Mouse (Mus musculus): ENCODE data around the gene Tnfrsf8. TPM values are rescaled to one million over a fixed set of nuclear protein-coding genes. Genes with fewer than 3 reads are reported as not detected.

Gene Tnfrsf8
- total and polyA plus RNA-seq, 3 experiments = 12.7 to 31.0 (median 24.7) TPM

DNA sequence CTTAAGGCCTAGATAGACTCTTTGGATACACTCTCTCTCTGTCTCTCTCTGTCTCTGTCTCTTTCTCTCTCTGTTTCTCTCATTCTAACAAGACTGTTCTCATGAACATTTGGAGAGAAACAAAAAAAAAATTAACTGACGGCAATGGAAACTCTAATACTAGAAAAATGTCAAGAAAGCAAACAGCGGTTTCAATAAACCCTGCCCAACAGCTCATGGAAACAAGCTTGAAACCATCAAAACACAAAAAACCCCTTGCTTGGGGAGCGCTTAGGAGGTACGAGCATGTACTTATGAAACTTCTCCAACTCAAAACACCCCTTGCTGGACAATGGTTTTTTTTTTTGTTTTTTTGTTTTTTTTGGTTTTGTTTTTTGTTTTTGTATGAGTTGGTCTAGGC is 30.3 kb downstream of the Tnfrsf8 start:
- TF ChIP-seq ZNF384 (IDR thresholded peaks at IDR 0.05; ENCODE audit: low read depth, low read length) = peak; percentile 57
- TF ChIP-seq POLR2A (IDR thresholded peaks at IDR 0.05; ENCODE audit: low read depth, low read length) = no peak
- TF ChIP-seq MYC (IDR thresholded peaks at IDR 0.05; ENCODE audit: low read depth, low read length) = no peak
- no peak for TF ChIP-seq NRF1 (IDR thresholded peaks at IDR 0.05; ENCODE audit: low read depth, low read length)
- TF ChIP-seq HCFC1 (IDR thresholded peaks at IDR 0.05; ENCODE audit: low read depth, low read length) = no peak
- Histone ChIP-seq H3K27ac (ENCODE audit: insufficient read depth, low read depth) (no peak overlapping the region), H3K4me2 (ENCODE audit: insufficient read depth, low read depth, poor library complexity, severe bottlenecking) (no peak overlapping the region), H3K27me3 (replicated peaks) (no peaks in the 10 kb centered on the region), H3K4me3 (replicated peaks in 1 of 3; ENCODE audit: low read depth in 2 of 3, low read length in 2 of 3, poor library complexity in 1 of 3) (no peak overlapping the region), H3K9me3 (replicated peaks; ENCODE audit: low read length) (peaks cover 3% of the 10 kb centered on the region), H3K36me3 (replicated peaks in 1 of 2; ENCODE audit: control insufficient read depth in 1 of 2, insufficient read depth in 1 of 2, low read length in 1 of 2) (peaks cover 18 to 48% of the 10 kb centered on the region in 2 experiments), H3K9ac (ENCODE audit: insufficient read depth, low read depth) (no peak overlapping the region), H3K79me2 (replicated peaks; ENCODE audit: control insufficient read depth, extremely low read depth, insufficient read depth, poor library complexity, severe bottlenecking) (no peaks in the 10 kb centered on the region), H3K4me1 (ENCODE audit: control insufficient read depth in 1 of 2, insufficient read depth in 2 of 2) (peaks cover 10 to 11% of the 10 kb centered on the region in 2 experiments)
- dilution Hi-C loops (cut with MboI; ENCODE audit: extremely low pct_ligation_motif_present, extremely low pct_unique_long_range_greater_than_20kb, low sequenced_read_pairs) = no loop called here
- DNase-seq (ENCODE audit: extremely low read depth) = no peak
- in situ Hi-C loops (cut with MboI; ENCODE audit: low pct_ligation_motif_present, low pct_unique_long_range_greater_than_20kb, low sequenced_read_pairs) = loop anchor here (5.0 to 25.0 kb wide), 2 partner anchors 67 to 397 kb away; partner anchors contain the start of gene Dhrs3

DNA sequence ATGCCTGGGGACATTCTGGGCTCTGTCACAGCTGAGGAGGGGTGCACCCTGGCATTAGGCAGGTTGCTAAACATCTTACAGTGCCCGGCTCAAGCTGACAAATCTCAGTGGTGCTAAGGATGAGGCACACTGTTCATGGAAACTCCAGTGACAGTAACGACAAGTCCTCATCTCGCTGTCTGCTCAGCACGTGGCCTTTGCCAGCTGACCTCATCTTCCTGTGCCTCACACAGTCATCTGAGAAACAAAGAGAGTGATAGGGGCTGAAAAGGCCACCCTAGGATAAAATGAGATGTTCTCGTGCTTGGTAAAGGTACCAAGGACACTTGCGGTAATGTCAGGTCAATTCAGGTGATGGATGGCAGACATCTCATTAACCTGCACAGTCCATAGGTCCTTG is 31.5 kb downstream of the Tnfrsf8 start:
- Histone ChIP-seq H3K36me3 (replicated peaks in 1 of 2; ENCODE audit: control insufficient read depth in 1 of 2, insufficient read depth in 1 of 2, low read length in 1 of 2) (peaks cover 16 to 46% of the 10 kb centered on the region in 2 experiments), H3K4me3 (replicated peaks in 1 of 3; ENCODE audit: low read depth in 2 of 3, low read length in 2 of 3, poor library complexity in 1 of 3) (no peak overlapping the region), H3K9me3 (replicated peaks; ENCODE audit: low read length) (peaks cover 4% of the 10 kb centered on the region), H3K4me2 (ENCODE audit: insufficient read depth, low read depth, poor library complexity, severe bottlenecking) (no peak overlapping the region), H3K27me3 (replicated peaks) (no peaks in the 10 kb centered on the region), H3K27ac (ENCODE audit: insufficient read depth, low read depth) (no peak overlapping the region), H3K79me2 (replicated peaks; ENCODE audit: control insufficient read depth, extremely low read depth, insufficient read depth, poor library complexity, severe bottlenecking) (no peaks in the 10 kb centered on the region), H3K4me1 (ENCODE audit: control insufficient read depth in 1 of 2, insufficient read depth in 2 of 2) (peaks cover 10 to 11% of the 10 kb centered on the region in 2 experiments), H3K9ac (ENCODE audit: insufficient read depth, low read depth) (no peak overlapping the region)
- TF ChIP-seq MXI1 (IDR thresholded peaks at IDR 0.05; ENCODE audit: low read depth, low read length) (no peak), ETS1 (conservative IDR thresholded peaks at IDR 0.05; ENCODE audit: low read depth, low read length) (no peak), KAT2A (IDR thresholded peaks at IDR 0.05; ENCODE audit: insufficient replicate concordance, low read length) (no peak), BHLHE40 (IDR thresholded peaks at IDR 0.05; ENCODE audit: low read depth, low read length) (peak; percentile 67), EP300 (IDR thresholded peaks at IDR 0.05; ENCODE audit: low read length) (no peak)
- no peak for DNase-seq (ENCODE audit: extremely low read depth)
- in situ Hi-C loops (cut with MboI; ENCODE audit: low pct_ligation_motif_present, low pct_unique_long_range_greater_than_20kb, low sequenced_read_pairs) (loop anchor here (5.0 to 25.0 kb wide), 2 partner anchors 66 to 396 kb away; partner anchors contain the start of gene Dhrs3), dilution Hi-C loops (cut with MboI; ENCODE audit: extremely low pct_ligation_motif_present, extremely low pct_unique_long_range_greater_than_20kb, low sequenced_read_pairs) (no loop called here)

- Histone ChIP-seq H3K79me2 (replicated peaks; ENCODE audit: control insufficient read depth, extremely low read depth, insufficient read depth, poor library complexity, severe bottlenecking) (no peaks in the 10 kb centered on the region), H3K27ac (ENCODE audit: insufficient read depth, low read depth) (no peak overlapping the region), H3K9ac (ENCODE audit: insufficient read depth, low read depth) (no peak overlapping the region), H3K9me3 (replicated peaks; ENCODE audit: low read length) (peaks cover 4% of the 10 kb centered on the region), H3K4me3 (replicated peaks in 1 of 3; ENCODE audit: low read depth in 2 of 3, low read length in 2 of 3, poor library complexity in 1 of 3) (no peak overlapping the region), H3K4me1 (ENCODE audit: control insufficient read depth in 1 of 2, insufficient read depth in 2 of 2) (peaks cover 17 to 30% of the 10 kb centered on the region in 2 experiments), H3K27me3 (replicated peaks) (no peaks in the 10 kb centered on the region), H3K36me3 (replicated peaks in 1 of 2; ENCODE audit: control insufficient read depth in 1 of 2, insufficient read depth in 1 of 2, low read length in 1 of 2) (peaks cover 10 to 46% of the 10 kb centered on the region in 2 experiments), H3K4me2 (ENCODE audit: insufficient read depth, low read depth, poor library complexity, severe bottlenecking) (no peak overlapping the region)
- DNase-seq (ENCODE audit: extremely low read depth) = no peak
- dilution Hi-C loops (cut with MboI; ENCODE audit: extremely low pct_ligation_motif_present, extremely low pct_unique_long_range_greater_than_20kb, low sequenced_read_pairs) = no loop called here
- TF ChIP-seq MEF2A (IDR thresholded peaks at IDR 0.05; ENCODE audit: borderline replicate concordance, low read depth, low read length) (no peak), NELFE (IDR thresholded peaks at IDR 0.05; ENCODE audit: low read depth, low read length) (no peak), PAX5 (IDR thresholded peaks at IDR 0.05; ENCODE audit: low read length) (no peak), ETS1 (conservative IDR thresholded peaks at IDR 0.05; ENCODE audit: low read depth, low read length) (no peak), HCFC1 (IDR thresholded peaks at IDR 0.05; ENCODE audit: low read depth, low read length) (no peak), JUND (conservative IDR thresholded peaks at IDR 0.05; ENCODE audit: low read depth, low read length) (no peak), BHLHE40 (IDR thresholded peaks at IDR 0.05; ENCODE audit: low read depth, low read length) (no peak), MAFK (IDR thresholded peaks at IDR 0.05; ENCODE audit: insufficient replicate concordance, low read length) (no peak), CTCF (conservative IDR thresholded peaks at IDR 0.05 in 1 of 2, IDR thresholded peaks at IDR 0.05 in 1 of 2; ENCODE audit: low read depth in 2 of 2, low read length in 2 of 2) (no peak), SIN3A (IDR thresholded peaks at IDR 0.05; ENCODE audit: low read length) (no peak), MAZ (IDR thresholded peaks at IDR 0.05; ENCODE audit: low read depth, low read length) (no peak), GABPA (IDR thresholded peaks at IDR 0.05; ENCODE audit: insufficient replicate concordance, low read depth, low read length) (no peak), E2F4 (IDR thresholded peaks at IDR 0.05; ENCODE audit: insufficient replicate concordance, low read depth, low read length) (no peak), SMC3 (IDR thresholded peaks at IDR 0.05; ENCODE audit: low read depth, low read length) (no peak)
- in situ Hi-C loops (cut with MboI; ENCODE audit: low pct_ligation_motif_present, low pct_unique_long_range_greater_than_20kb, low sequenced_read_pairs) = loop anchor here (5.0 to 25.0 kb wide), 2 partner anchors 64 to 394 kb away; partner anchors contain the start of gene Dhrs3
These were observed 34.0 kb downstream of the Tnfrsf8 start for GRCm38 (mm10) chr4:145280966-145281365.
